Mouse (Mus musculus) hindbrain, embryonic 11.5 days (tissue): ENCODE results near the gene Runx1. TPM values are rescaled to one million over a fixed set of nuclear protein-coding genes. Genes with fewer than 3 reads are reported as not detected.

Source experiments
- ATAC-seq: fragments of 200-750 bp; cut with Nextera tagmentation; 2 replicates; pipeline ENCODE4 v1.8.0; 2017; ENCODE audit warnings: mild to moderate bottlenecking, moderate TSS enrichment, moderate library complexity; ENCODE audit not compliant: low FRiP score
- DNase-seq: peaks from one replicate; pipeline ENCODE4 v3.0.0-alpha.2; 2015; ENCODE audit warnings: low spot score
- H3K27ac ChIP-seq: fragments of 300-500 bp; sonication (generic); 2 replicates; pipeline ENCODE4 v1.5.1; 2014; ENCODE audit warnings: mild to moderate bottlenecking, low read depth, low read length
- H3K27me3 ChIP-seq: fragments of 300-500 bp; sonication (generic); 2 replicates; pipeline ENCODE4 v1.6.1; 2014; ENCODE audit warnings: mild to moderate bottlenecking, low read length, moderate library complexity, mixed read lengths; ENCODE audit not compliant: control insufficient read depth, insufficient read depth
- H3K36me3 ChIP-seq: fragments of 300-500 bp; sonication (generic); 2 replicates; pipeline ENCODE4 v1.6.1; 2014; ENCODE audit warnings: mild to moderate bottlenecking, low read length, moderate library complexity, mixed read lengths; ENCODE audit not compliant: control insufficient read depth, insufficient read depth
- H3K4me1 ChIP-seq: fragments of 300-500 bp; sonication (generic); replicated peaks from 2 replicates; pipeline ENCODE4 v1.6.1; 2014; ENCODE audit warnings: low read length, mixed read lengths; ENCODE audit not compliant: control insufficient read depth, insufficient read depth
- H3K4me2 ChIP-seq: fragments of 300-500 bp; sonication (generic); replicated peaks from 2 replicates; pipeline ENCODE4 v1.6.1; 2014; ENCODE audit warnings: mild to moderate bottlenecking, low read depth, low read length
- H3K4me3 ChIP-seq: fragments of 300-500 bp; sonication (generic); 2 replicates; pipeline ENCODE4 v1.5.1; 2014; ENCODE audit warnings: low read depth, low read length
- H3K9ac ChIP-seq: fragments of 300-500 bp; sonication (generic); 2 replicates; pipeline ENCODE4 v1.6.1; 2014; ENCODE audit warnings: low read depth, low read length
- H3K9me3 ChIP-seq: fragments of 300-500 bp; sonication (generic); 2 replicates; pipeline ENCODE4 v1.6.1; 2016; ENCODE audit warnings: low read length; ENCODE audit not compliant: control insufficient read depth
- WGBS: fragments of 180-500 bp; shearing (Covaris S2); extraction: QIAGEN DNeasy Blood & Tissue Kit; methylation state at CpG from one replicate; pipeline ENCODE4 v1.1.7; 2014; 5-methylcytosine and 5-hydroxymethylcytosine counted together
- polyA plus RNA-seq: library from polyadenylated mRNA; unstranded; fragments of >200 nt; fragmentation: Nextera tagmentation; extraction: Ambion mirVana; gene quantifications from 2 replicates; pipeline ENCODE4 v1.2.1, GENCODE M21; 2014

The Runx1 gene
- polyA plus RNA-seq, 1 experiment from 2014 or later: 2.6 TPM

- DNase-seq (peak; percentile 65), ATAC-seq (peak; percentile 55)
- under 1% methylated on average over 48 of the region's 48 CpGs for WGBS
- Histone ChIP-seq H3K4me1 (peaks cover 11% of the 10 kb centered on the region), H3K27ac (no peak overlapping the region), H3K27me3 (peaks cover 72% of the 10 kb centered on the region), H3K4me3 (peak overlapping the region; percentile 58), H3K9ac (peak overlapping the region; percentile 49), H3K36me3 (no peaks in the 10 kb centered on the region), H3K4me2 (peak overlapping the region; percentile 98), H3K9me3 (no peaks in the 10 kb centered on the region)
Measured at GRCm38 (mm10) chr16:92697737-92698611, 128.0 kb downstream of the Runx1 start.

GRCm38 (mm10) chr16:92697227-92697736 lies 128.7 kb downstream of the Runx1 start:
- peak; percentile 80 for DNase-seq
- peaks cover 12% of the 10 kb centered on the region for H3K4me1 ChIP-seq
- under 1% methylated on average over 52 of the region's 53 CpGs for WGBS
- H3K4me3 ChIP-seq: peak overlapping the region; percentile 58
- no peaks in the 10 kb centered on the region for H3K9me3 ChIP-seq
- H3K4me2 ChIP-seq: peak overlapping the region; percentile 98
- ATAC-seq: peak; percentile 84
- peaks cover 74% of the 10 kb centered on the region for H3K27me3 ChIP-seq
- H3K9ac ChIP-seq: peak overlapping the region; percentile 49
- H3K36me3 ChIP-seq: no peaks in the 10 kb centered on the region
- H3K27ac ChIP-seq: no peak overlapping the region; the same call in 1 of the 2 replicates

GRCm38 (mm10) chr16:92696411-92697015 lies 129.4 kb downstream of the Runx1 start:
- Histone ChIP-seq H3K36me3 (no peaks in the 10 kb centered on the region), H3K27ac (no peak overlapping the region), H3K9ac (no peak overlapping the region), H3K4me3 (peak overlapping the region; percentile 58), H3K4me1 (peaks cover 12% of the 10 kb centered on the region), H3K27me3 (peaks cover 77% of the 10 kb centered on the region), H3K9me3 (no peaks in the 10 kb centered on the region), H3K4me2 (peak overlapping the region; percentile 98)
- DNase-seq (peak; percentile 67), ATAC-seq (no peak)
- WGBS: under 1% methylated on average over 24 of the region's 24 CpGs

GRCm38 (mm10) chr16:92695981-92696380 lies 130.0 kb downstream of the Runx1 start:
- Histone ChIP-seq H3K4me2 (peak overlapping the region; percentile 25; the same call in 1 of the 2 replicates), H3K27ac (no peak overlapping the region), H3K27me3 (peaks cover 77% of the 10 kb centered on the region), H3K36me3 (no peaks in the 10 kb centered on the region), H3K9me3 (no peaks in the 10 kb centered on the region), H3K9ac (no peak overlapping the region), H3K4me1 (peaks cover 12% of the 10 kb centered on the region), H3K4me3 (peak overlapping the region; percentile 27; the same call in 1 of the 2 replicates)
- ATAC-seq (no peak), DNase-seq (no peak)
- WGBS: 8% methylated on average over 12 of the region's 12 CpGs

GRCm38 (mm10) chr16:92695200-92695921 lies 130.6 kb downstream of the Runx1 start:
- no peaks in the 10 kb centered on the region for H3K9me3 ChIP-seq
- H3K4me3 ChIP-seq: peak overlapping the region; percentile 27
- H3K4me2 ChIP-seq: peak overlapping the region; percentile 25
- H3K36me3 ChIP-seq: no peaks in the 10 kb centered on the region
- no peak overlapping the region for H3K9ac ChIP-seq
- ATAC-seq (no peak), DNase-seq (peak; percentile 70)
- H3K4me1 ChIP-seq: peaks cover 12% of the 10 kb centered on the region
- under 1% methylated on average over 43 of the region's 43 CpGs for WGBS
- H3K27ac ChIP-seq: no peak overlapping the region
- peaks cover 72% of the 10 kb centered on the region for H3K27me3 ChIP-seq

- 2% methylated on average over 16 of the region's 19 CpGs for WGBS
Measured at GRCm38 (mm10) chr16:92694496-92695106, 131.3 kb downstream of the Runx1 start.

GRCm38 (mm10) chr16:92690759-92691158 lies 135.2 kb downstream of the Runx1 start:
- no peak for ATAC-seq
- Histone ChIP-seq H3K36me3 (no peaks in the 10 kb centered on the region), H3K4me1 (peaks cover 7% of the 10 kb centered on the region), H3K9me3 (no peaks in the 10 kb centered on the region), H3K27me3 (peaks cover 32% of the 10 kb centered on the region), H3K27ac (no peak overlapping the region), H3K4me2 (no peak overlapping the region), H3K4me3 (no peak overlapping the region), H3K9ac (no peak overlapping the region)
- DNase-seq: no peak
- WGBS: 80% methylated on average over 7 of the region's 7 CpGs

More at GRCm38 (mm10) chr16:92694496-92695106, 131.3 kb downstream of the Runx1 start:
- no peaks in the 10 kb centered on the region for H3K9me3 ChIP-seq
- H3K27ac ChIP-seq: no peak overlapping the region
- no peak overlapping the region for H3K4me2 ChIP-seq
- H3K36me3 ChIP-seq: no peaks in the 10 kb centered on the region
- peaks cover 65% of the 10 kb centered on the region for H3K27me3 ChIP-seq
- peaks cover 12% of the 10 kb centered on the region for H3K4me1 ChIP-seq
- DNase-seq (peak; percentile 54), ATAC-seq (no peak)
- no peak overlapping the region for H3K9ac ChIP-seq
- H3K4me3 ChIP-seq: peak overlapping the region; percentile 27

GRCm38 (mm10) chr16:92688941-92689340 lies 137.0 kb downstream of the Runx1 start:
- WGBS: 93% methylated on average over 21 of the region's 21 CpGs
- Histone ChIP-seq H3K9me3 (no peaks in the 10 kb centered on the region), H3K9ac (no peak overlapping the region), H3K4me3 (no peak overlapping the region), H3K27ac (no peak overlapping the region), H3K4me1 (0 out of 2 replicates have a peak, but pooled peaks cover 2% of the 10 kb centered on the region), H3K36me3 (no peaks in the 10 kb centered on the region), H3K4me2 (no peak overlapping the region), H3K27me3 (peaks cover 16% of the 10 kb centered on the region)
- no peak for DNase-seq
- ATAC-seq: no peak
